Mouse (Mus musculus) layer of hippocampus, adult 11-12 months (tissue): Measurements from ENCODE around the gene Ppm1g.

Experiments
- DNase-seq: peaks from one replicate; pipeline ENCODE4 v3.0.0; 2022; ENCODE audit warnings: low spot score

The Ppm1g gene

DNA sequence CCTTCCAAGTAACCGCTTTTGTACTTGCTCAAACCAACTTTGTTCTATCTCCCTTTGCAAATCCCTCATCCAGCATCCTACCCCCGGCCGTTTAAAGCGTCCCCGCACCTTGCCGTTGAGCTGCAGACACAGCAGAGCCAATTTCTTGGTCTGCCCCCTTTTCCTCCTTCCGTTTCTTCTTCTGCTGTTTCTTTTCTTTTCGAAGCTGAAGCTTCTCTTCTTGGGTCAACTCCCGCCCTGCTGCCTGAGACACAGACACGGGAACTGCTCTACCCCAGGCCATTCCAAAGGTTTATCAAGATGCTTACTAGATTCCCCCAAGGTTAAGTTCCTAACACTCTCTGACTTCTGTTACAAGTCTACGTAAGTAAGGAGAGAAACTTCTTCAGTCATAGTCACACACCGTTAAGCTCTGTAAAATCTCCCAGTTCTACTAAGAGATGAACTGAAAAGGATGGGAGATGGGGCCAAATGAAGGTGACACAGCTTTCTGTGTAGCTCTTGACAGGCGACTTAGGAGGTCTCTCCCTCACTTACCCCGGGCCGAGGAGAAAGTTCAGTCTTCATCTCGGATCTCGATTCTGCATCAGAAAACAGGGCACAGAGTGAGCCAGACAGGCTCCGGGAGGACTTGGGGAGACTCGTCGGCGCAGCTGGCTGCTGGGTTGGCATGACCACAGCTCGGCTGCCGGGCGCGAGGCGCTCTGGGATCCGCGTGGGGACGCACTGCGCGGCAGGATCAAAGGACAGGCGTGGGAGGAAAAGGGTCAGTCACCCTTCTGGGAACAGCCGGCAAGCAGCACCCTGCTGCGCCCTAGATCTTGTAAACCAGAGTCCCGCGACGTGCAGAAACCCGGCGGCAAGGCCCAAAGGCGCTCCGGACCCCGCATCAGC is 28.2 kb downstream of the Ppm1g start:
- no peak for DNase-seq

DNA sequence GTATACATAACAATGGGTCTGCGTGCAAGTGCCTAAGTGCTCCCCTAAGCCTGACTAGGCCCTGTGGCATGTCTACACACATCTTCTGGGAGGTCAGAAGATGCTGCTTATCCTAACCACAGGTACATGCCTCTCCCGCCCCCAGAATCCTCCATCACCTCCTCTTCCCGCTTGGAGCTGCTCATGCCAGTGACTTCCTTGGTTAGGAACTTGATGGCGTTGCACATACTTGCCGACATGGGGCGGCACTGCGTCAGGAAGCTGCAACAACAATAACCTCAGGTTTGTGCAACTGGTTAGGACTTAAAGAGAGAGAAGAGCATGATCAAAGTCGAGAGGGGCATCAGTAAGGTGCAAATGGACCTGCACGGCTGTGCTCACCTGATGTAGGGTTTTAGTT is 30.3 kb downstream of the Ppm1g start:
- no peak for DNase-seq

DNA sequence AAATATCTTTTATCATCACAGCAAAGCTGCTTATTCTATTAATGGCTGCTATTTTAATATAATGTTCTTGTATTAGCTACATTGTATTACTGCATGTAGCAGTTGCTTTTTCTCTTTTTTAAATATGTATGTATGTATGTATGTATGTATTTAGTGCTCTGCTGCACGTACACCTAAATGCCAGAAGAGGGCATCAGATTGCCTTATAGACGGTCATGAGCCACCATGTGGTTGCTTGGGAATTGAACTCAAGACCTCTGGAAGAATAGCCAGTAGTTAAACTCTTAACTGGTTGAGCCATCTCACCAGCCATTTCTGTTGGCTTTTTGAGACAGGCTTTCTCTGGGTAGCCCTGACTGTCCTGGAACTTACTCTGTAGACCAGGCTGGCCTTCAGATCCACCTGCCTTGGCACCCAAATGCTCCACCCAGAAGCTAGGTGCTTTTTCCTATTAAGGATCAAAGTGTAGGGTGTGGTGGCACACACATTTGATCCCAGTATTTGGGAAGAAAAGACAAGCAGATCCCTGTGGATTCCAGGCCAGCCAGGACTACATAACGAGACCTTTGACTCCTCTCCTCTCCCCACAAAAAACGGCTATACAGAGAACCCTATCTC is 32.2 kb downstream of the Ppm1g start:
- DNase-seq, result no peak

DNA sequence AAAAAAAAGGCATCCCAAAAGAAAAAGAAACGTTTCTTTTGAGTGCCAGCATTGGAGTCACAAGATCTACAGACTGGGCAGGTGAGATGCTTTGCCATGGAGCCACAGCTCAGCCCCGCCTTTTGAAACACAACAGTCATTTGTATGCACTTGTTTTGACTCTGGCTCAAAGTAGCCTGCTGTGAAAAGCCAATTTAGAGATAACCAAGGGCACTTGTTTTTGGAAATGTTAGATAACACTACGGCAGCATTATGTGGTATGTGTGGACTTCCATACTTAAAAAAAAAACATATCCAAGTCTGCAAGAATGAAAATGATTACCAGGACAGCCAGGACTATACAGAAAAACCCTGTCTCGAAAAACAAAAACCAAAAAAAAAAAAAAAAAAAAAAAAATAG is 36.8 kb downstream of the Ppm1g start:
- DNase-seq, result no peak

- no peak for DNase-seq
Measured at GRCm38 (mm10) chr5:31181183-31181770, 39.2 kb downstream of the Ppm1g start.

GRCm38 (mm10) chr5:31179766-31180630 is 40.5 kb downstream of the Ppm1g start, which contains the start of the genes Gm29609 and Gtf3c2:
TSS of gene Gm29609 (minus strand) at chr5:31179911.
TSS of gene Gtf3c2 (minus strand) at chr5:31180144.
- DNase-seq, result peak; percentile 97

DNA sequence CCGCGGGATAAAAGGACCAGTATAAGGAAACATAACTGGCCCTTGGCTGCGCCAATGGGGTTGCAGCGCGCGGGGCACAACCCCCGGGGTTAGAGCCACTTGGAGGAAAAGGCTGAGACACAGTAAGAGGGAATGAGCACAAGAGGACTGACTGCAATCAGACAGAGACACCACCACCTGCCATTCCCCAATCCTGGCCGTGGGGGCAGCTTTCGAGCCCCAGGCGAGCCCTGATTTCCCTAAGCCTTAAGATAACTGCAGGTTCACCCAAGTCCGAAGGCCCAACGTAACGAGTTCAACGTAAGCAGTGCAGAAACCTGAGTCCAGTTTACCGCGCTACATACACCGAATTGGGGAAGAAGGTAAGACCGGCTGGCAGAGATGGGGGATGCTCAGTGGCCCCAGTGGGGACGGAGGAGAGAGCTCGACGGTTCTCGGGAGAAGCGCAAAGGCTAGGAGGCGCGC is 41.2 kb downstream of the Ppm1g start:
- DNase-seq, result no peak

DNA sequence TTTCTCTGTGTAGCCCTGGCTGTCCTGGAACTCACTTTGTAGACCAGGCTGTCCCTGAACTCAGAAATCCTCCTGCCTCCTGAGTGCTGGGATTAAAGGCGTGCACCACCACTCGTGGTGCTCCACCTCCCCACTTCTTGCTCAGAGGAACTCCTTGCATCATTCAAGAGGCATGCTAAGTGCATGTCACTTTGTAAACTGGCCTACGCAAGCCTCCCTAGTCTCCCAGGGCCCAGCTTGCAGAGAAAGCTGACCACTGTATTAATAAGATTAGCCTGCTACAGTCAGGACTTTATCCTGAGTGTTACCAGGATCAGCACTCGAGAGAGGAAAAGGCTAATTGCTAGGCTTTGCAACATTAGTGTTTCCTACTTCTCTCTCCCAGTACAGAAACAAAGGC is 51.9 kb downstream of the Ppm1g start:
- DNase-seq, result no peak

- DNase-seq, result no peak
Measured at GRCm38 (mm10) chr5:31164878-31165277, 55.6 kb downstream of the Ppm1g start.

GRCm38 (mm10) chr5:31162462-31162861 is 58.0 kb downstream of the Ppm1g start:
- no peak for DNase-seq

GRCm38 (mm10) chr5:31154152-31154553 is 66.3 kb downstream of the Ppm1g start, which contains the start of gene Mpv17:
TSS of gene Mpv17 (minus strand) at chr5:31154251.
- peak; percentile 84 for DNase-seq

GRCm38 (mm10) chr5:31153516-31154151 is 66.9 kb downstream of the Ppm1g start:
- no peak for DNase-seq
